Mouse (Mus musculus) forebrain, embryonic 16.5 days (tissue): ENCODE data around the gene Pald1. TPM values are rescaled to one million over a fixed set of nuclear protein-coding genes. Genes with fewer than 3 reads are reported as not detected.

ENCODE experiments used
- ATAC-seq: fragments of 200-750 bp; cut with Nextera tagmentation; 2 replicates; pipeline ENCODE4 v1.8.0; 2017; ENCODE audit warnings: mild to moderate bottlenecking, moderate library complexity
- H3K27ac ChIP-seq: fragments of 300-500 bp; sonication (generic); 2 replicates; pipeline ENCODE4 v1.5.1; 2014; ENCODE audit warnings: low read length, control low read depth
- H3K27me3 ChIP-seq: fragments of 300-500 bp; sonication (generic); replicated peaks from 2 replicates; pipeline ENCODE4 v1.6.1; 2014; ENCODE audit warnings: low read length; ENCODE audit not compliant: control insufficient read depth, insufficient read depth
- H3K36me3 ChIP-seq: fragments of 300-500 bp; sonication (generic); 2 replicates; pipeline ENCODE4 v1.6.1; 2014; ENCODE audit not compliant: control insufficient read depth, insufficient read depth
- H3K4me1 ChIP-seq: fragments of 300-500 bp; sonication (generic); replicated peaks from 2 replicates; pipeline ENCODE4 v1.6.1; 2014; ENCODE audit warnings: low read length; ENCODE audit not compliant: control insufficient read depth, insufficient read depth
- H3K4me2 ChIP-seq: fragments of 300-500 bp; sonication (generic); 2 replicates; pipeline ENCODE4 v1.6.1; 2014; ENCODE audit warnings: mild to moderate bottlenecking, low read length, control low read depth
- H3K4me3 ChIP-seq: fragments of 300-500 bp; sonication (generic); replicated peaks from 2 replicates; pipeline ENCODE4 v1.5.1; 2014; ENCODE audit warnings: mild to moderate bottlenecking, low read length, control low read depth
- H3K9ac ChIP-seq: fragments of 300-500 bp; sonication (generic); replicated peaks from 2 replicates; pipeline ENCODE4 v1.6.1; 2014; ENCODE audit warnings: low read depth, low read length, control low read depth
- H3K9me3 ChIP-seq: fragments of 300-500 bp; sonication (generic); 2 replicates; pipeline ENCODE4 v1.6.1; 2016; ENCODE audit warnings: low read length; ENCODE audit not compliant: control insufficient read depth
- WGBS: fragments of 180-500 bp; shearing (Covaris S2); extraction: QIAGEN DNeasy Blood & Tissue Kit; methylation state at CpG from one replicate; pipeline ENCODE4 v1.1.7; 2014; 5-methylcytosine and 5-hydroxymethylcytosine counted together
- polyA plus RNA-seq: library from polyadenylated mRNA; unstranded; fragments of >200 nt; fragmentation: Nextera tagmentation; extraction: Ambion mirVana; gene quantifications from 2 replicates; pipeline ENCODE4 v1.2.1, GENCODE M21; 2015

The Pald1 gene
- polyA plus RNA-seq, 1 experiment from 2014 or later, result 17.1 TPM

DNA sequence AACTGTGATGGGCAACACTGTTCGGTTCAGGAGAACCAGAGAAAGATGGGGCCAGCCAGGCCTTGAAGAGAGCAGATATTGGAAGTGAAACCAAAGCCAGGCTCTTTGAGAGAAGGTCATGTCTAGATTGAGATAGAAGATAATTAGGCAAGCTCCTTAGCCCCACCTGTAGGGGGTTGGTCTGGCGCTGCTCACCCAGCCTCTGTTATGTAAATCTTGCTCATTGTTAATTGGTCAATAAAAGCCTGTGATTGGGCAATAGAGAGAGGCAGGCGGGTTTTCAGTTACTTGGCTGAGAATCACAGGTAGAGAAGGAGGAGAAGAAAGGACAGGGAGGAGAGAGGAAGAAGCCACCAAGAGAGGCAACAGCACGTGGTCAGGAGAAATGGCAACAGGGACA lies 32.1 kb downstream of the Pald1 start:
- ATAC-seq, result no peak
- H3K36me3 ChIP-seq, result no peaks in the 10 kb centered on the region
- H3K4me2 ChIP-seq, result no peak overlapping the region
- no peak overlapping the region for H3K9ac ChIP-seq
- H3K4me3 ChIP-seq, result no peak overlapping the region
- no peaks in the 10 kb centered on the region for H3K9me3 ChIP-seq
- 52% methylated on average over 4 of the region's 4 CpGs for WGBS
- H3K4me1 ChIP-seq, result no peaks in the 10 kb centered on the region
- H3K27me3 ChIP-seq, result no peaks in the 10 kb centered on the region
- H3K27ac ChIP-seq, result no peak overlapping the region

DNA sequence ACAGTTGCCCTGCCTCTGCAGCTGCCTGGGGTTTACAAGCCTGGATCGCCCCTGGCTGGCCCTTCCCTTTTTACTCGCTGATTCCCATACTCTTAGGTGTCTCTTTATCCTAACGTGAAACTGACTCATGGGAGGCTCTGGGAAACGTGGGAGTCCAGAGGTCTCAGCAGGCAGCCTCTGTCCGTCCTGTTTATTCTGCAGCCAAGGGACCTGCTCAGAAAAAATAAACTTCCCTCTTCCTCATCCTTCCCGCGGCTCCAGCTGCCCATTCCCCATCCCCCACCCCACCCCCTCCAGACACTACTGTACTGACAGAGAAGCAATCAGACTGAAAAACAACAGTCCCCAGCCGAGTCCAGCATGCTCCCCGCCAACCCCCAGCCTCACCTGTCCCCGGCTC lies 37.0 kb downstream of the Pald1 start:
- Histone ChIP-seq H3K4me3 (no peak overlapping the region), H3K4me1 (peaks cover 6% of the 10 kb centered on the region; the same call in 1 of the 2 replicates), H3K4me2 (no peak overlapping the region), H3K9ac (no peak overlapping the region), H3K36me3 (no peaks in the 10 kb centered on the region), H3K9me3 (no peaks in the 10 kb centered on the region), H3K27ac (no peak overlapping the region), H3K27me3 (no peaks in the 10 kb centered on the region)
- no peak for ATAC-seq
- WGBS, result 35% methylated on average over 10 of the region's 10 CpGs

DNA sequence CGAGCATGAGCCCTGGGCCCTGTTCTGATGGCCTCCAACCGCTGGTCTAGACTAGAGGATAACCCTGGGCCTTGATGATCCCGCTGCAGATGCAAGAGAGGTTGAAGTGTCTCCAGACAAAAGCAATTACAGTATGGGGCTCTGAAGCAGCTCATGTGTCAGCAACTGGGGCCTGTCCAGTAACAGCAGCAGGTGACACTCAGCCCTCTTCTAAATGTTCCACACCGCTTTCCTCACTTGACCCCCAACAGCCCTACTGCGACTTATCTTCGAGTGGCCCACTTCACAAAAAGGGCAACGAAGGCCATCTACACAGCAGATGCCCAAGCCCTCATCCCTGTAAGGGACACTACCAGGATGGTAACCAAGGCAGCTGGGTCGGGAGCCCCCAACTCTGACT lies 38.2 kb downstream of the Pald1 start:
- Histone ChIP-seq H3K36me3 (no peaks in the 10 kb centered on the region), H3K9me3 (no peaks in the 10 kb centered on the region), H3K4me2 (no peak overlapping the region), H3K27me3 (no peaks in the 10 kb centered on the region), H3K9ac (no peak overlapping the region), H3K27ac (no peak overlapping the region), H3K4me1 (peaks cover 6% of the 10 kb centered on the region; the same call in 1 of the 2 replicates), H3K4me3 (no peak overlapping the region)
- WGBS, result 74% methylated on average over 8 of the region's 8 CpGs
- ATAC-seq, result no peak

DNA sequence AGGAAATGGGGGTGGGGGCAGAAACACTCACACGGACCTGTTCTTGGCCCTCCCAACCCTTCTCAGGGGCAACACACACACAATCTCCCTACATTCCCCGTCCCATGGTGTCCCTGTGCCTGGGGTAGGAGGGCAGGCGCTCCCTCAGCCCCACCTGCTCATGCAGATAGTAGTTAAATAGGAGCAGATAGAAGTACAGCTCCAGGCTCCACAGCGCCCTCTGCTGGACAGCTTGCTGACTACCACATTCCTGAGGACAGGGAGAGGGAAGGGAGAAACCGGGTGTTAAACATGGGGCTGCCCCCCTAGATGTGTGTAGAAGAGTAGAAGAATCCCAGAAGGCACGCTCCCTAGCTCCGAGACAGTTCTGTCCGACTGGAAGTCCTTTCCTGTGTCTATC lies 39.4 kb downstream of the Pald1 start:
- Histone ChIP-seq H3K27ac (no peak overlapping the region), H3K4me3 (no peak overlapping the region), H3K9ac (no peak overlapping the region), H3K4me1 (peaks cover 6% of the 10 kb centered on the region; the same call in 1 of the 2 replicates), H3K9me3 (no peaks in the 10 kb centered on the region), H3K36me3 (no peaks in the 10 kb centered on the region), H3K27me3 (no peaks in the 10 kb centered on the region), H3K4me2 (no peak overlapping the region)
- no peak for ATAC-seq
- WGBS, result 61% methylated on average over 8 of the region's 8 CpGs

DNA sequence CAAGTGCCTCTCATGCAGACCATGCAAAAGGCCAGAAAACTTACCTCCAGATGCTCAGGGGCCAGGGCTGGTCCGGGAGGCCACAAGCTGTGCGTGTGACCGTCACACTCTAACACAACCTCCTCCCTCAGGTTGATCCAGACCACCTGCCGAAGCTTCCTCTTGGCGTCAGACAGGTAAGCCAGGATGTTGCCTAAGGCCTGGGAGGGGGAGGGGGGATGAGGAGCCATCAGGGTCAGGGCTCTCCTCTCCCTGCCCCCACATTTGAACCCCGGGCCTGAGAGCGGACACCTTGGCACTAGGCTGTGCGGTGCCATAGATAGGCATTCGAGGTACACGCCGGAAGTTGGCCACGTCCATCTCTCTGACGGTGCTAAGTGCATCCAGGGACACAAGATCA lies 40.6 kb downstream of the Pald1 start:
- Histone ChIP-seq H3K27me3 (no peaks in the 10 kb centered on the region), H3K27ac (no peak overlapping the region), H3K4me2 (no peak overlapping the region), H3K4me1 (peaks cover 6% of the 10 kb centered on the region; the same call in 1 of the 2 replicates), H3K36me3 (no peaks in the 10 kb centered on the region), H3K4me3 (no peak overlapping the region), H3K9me3 (no peaks in the 10 kb centered on the region), H3K9ac (no peak overlapping the region)
- no peak for ATAC-seq
- 94% methylated on average over 13 of the region's 13 CpGs for WGBS

DNA sequence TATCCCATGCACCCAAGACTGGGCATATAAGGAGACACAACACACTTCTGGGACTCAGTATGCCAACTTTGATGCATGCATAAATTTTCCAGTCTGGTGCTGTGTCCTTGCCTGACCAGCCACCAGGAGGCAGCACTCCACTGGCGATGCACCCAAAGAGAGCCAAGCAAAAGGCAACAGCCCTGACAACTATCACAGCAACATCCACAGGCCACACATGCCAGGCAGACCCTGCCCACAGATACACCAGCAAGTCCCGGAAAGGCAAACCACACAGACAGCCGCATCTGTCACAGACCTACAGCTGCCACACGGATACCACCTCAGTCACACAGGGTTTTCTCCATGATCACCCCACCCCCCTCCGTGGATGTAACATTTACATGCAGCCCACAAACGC lies 41.8 kb downstream of the Pald1 start:
- WGBS, result 66% methylated on average over 6 of the region's 6 CpGs

DNA sequence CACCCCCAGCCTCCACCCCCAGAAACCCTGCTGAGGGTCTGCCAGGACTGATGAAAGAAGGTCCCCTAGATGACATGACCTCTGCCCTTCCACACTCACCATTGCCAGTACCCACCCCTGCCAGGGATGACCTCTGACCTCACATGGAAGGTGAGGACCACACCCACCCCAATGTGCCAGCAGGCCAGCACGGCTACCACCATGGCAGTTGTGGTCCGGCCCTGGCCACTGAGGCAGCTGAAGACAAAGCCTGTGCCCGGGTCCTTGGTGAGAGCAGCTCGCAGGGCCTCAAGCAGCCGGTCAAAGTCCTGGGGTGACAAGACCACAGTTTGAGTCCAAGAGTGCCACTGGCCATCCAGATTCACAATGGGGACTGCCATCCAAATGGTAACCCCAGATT lies 42.3 kb downstream of the Pald1 start:
- Histone ChIP-seq H3K27ac (no peak overlapping the region), H3K9me3 (no peaks in the 10 kb centered on the region), H3K36me3 (no peaks in the 10 kb centered on the region), H3K9ac (no peak overlapping the region), H3K4me3 (no peak overlapping the region), H3K4me1 (peaks cover 6% of the 10 kb centered on the region; the same call in 1 of the 2 replicates), H3K27me3 (no peaks in the 10 kb centered on the region), H3K4me2 (no peak overlapping the region)
- 96% methylated on average over 5 of the region's 5 CpGs for WGBS
- no peak for ATAC-seq

More for the DNA sequence above, 41.8 kb downstream of the Pald1 start:
- Histone ChIP-seq H3K27me3 (no peaks in the 10 kb centered on the region), H3K9me3 (no peaks in the 10 kb centered on the region), H3K4me1 (peaks cover 6% of the 10 kb centered on the region; the same call in 1 of the 2 replicates), H3K27ac (no peak overlapping the region), H3K9ac (no peak overlapping the region), H3K4me2 (no peak overlapping the region), H3K4me3 (no peak overlapping the region), H3K36me3 (no peaks in the 10 kb centered on the region)
- peak; percentile 54 for ATAC-seq

DNA sequence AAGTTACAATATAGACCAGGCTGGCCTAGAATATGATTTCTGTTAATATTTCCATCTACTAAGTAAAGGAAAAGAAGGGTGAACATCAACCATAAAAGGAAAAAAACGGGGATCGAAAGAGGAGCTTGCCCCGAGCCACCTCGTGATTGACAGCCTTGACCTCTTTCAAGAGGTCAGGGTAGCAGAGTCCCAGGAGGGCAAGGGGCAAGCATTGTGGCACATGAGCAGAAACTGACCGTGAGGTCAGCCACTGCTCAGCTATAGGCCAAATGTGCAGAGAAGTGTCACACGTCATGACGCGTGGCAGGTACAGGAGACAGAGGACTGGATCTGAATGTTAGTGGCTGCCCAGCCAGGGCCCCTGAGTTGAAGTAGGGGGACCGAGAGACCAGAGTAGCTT lies 43.1 kb downstream of the Pald1 start:
- Histone ChIP-seq H3K4me2 (no peak overlapping the region), H3K4me1 (peaks cover 5% of the 10 kb centered on the region; the same call in 1 of the 2 replicates), H3K9me3 (no peaks in the 10 kb centered on the region), H3K27ac (no peak overlapping the region), H3K36me3 (no peaks in the 10 kb centered on the region), H3K9ac (no peak overlapping the region), H3K4me3 (no peak overlapping the region), H3K27me3 (no peaks in the 10 kb centered on the region)
- whole genome bisulfite sequencing, result 81% methylated on average over 9 of the region's 9 CpGs
- ATAC-seq, result no peak

DNA sequence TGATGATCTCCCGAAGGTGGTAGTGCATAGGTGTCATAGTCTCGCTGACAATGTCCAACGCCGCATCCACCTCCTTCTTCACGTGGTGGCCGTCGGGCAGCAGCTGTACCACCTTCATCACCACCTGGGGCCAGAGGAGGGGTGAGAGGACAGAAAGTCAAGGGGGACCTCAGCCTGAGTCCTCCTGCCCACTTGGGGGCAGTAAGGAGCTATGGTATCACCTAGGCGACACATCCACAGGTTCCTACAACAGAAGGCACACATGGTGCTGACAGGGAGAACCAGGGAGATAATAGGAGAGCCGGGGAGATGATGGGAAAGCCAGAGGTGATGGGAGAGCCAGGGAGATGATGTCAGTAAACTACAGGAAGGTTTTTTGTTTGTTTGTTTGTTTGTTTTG lies 44.1 kb downstream of the Pald1 start:
- Histone ChIP-seq H3K27ac (no peak overlapping the region), H3K9ac (no peak overlapping the region), H3K36me3 (no peaks in the 10 kb centered on the region), H3K4me1 (no peaks in the 10 kb centered on the region), H3K27me3 (no peaks in the 10 kb centered on the region), H3K9me3 (no peaks in the 10 kb centered on the region), H3K4me2 (no peak overlapping the region), H3K4me3 (no peak overlapping the region)
- ATAC-seq, result no peak
- 89% methylated on average over 9 of the region's 9 CpGs for WGBS

DNA sequence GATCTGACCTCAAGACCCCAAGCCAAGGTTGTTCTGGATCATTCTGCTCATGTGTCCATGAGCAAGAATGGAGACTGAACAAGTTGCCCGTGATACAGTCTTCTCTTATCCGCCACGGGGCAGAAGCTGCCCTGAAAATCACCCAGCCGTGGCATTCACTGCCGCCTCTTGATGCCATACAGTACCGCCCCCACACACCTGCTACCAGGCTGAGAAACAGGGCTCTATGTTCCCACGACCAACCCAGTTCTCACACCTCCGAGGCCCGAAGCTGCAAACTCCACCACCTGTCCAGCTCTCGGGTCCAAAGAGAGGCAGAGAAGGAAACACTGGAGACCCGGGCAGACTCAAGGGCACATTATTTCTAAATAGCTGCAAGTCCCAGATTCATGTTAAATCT lies 45.7 kb downstream of the Pald1 start:
- Histone ChIP-seq H3K27ac (no peak overlapping the region), H3K4me3 (no peak overlapping the region), H3K9ac (no peak overlapping the region), H3K27me3 (no peaks in the 10 kb centered on the region), H3K4me2 (no peak overlapping the region), H3K9me3 (no peaks in the 10 kb centered on the region), H3K36me3 (peaks cover 3% of the 10 kb centered on the region; the same call in 1 of the 2 replicates), H3K4me1 (no peaks in the 10 kb centered on the region)
- no peak for ATAC-seq
- 87% methylated on average over 11 of the region's 11 CpGs for WGBS
